10 mouse cellular contexts compared by ENCODE assay signal in the genomic region with DNA sequence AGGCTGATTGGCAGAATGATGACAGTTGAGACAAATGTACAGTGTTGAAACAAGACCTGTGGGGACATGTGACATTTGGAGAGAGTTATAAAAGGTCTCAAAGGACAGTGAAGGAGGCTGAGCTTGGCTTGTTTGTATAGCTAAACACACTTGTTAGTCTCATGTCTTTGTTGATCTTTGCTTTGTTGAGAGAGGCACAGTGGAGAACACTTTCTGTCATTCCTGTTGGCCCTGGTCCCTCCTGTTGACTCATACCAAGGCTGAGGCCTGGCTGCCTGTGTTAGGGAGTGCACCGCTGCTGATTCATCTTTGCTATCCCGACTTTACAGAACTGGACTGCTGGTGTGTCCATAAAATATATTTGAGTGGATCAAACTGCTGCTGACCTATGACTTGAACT. TPM values are rescaled to one million over a fixed set of nuclear protein-coding genes. Genes with fewer than 3 reads are reported as not detected.
A peak's percentile ranks its signal among the peaks of the same experiment; 100 is the strongest.
DNase-seq lines count a peak whose midpoint lies in the region; ATAC-seq and TF ChIP-seq lines count a peak whose summit lies in the region.
"Had no signal": no experiment of that assay in that cellular context is flagged by ENCODE, and none has a peak within 500 bp of the region (broad histone marks: within the 10 kb centered on the region; RNA-seq: fewer than 3 reads in every experiment).

No protein-coding gene starts in this region.

- H3K4me3 ChIP-seq in lung, postnatal 0 days (ENCODE audit: low read depth, low read length): no peak overlapping the region
- no peak overlapping the region for H3K4me3 ChIP-seq in lung, adult 2 months (replicated peaks; ENCODE audit: extremely low read depth, low read depth, low read length)
- no peak overlapping the region for H3K4me3 ChIP-seq in liver, embryonic 16.5 days (ENCODE audit: low read depth, low read length)
- H3K4me3 ChIP-seq: hindbrain, embryonic 15.5 days; limb, embryonic 15.5 days had no signal

- no peak overlapping the region for H3K27ac ChIP-seq in lung, postnatal 0 days (ENCODE audit: low read length)
- H3K27ac ChIP-seq in liver, embryonic 16.5 days (ENCODE audit: low read length): no peak overlapping the region
- H3K27ac ChIP-seq: hindbrain, embryonic 15.5 days; limb, embryonic 15.5 days had no signal

- H3K4me2 ChIP-seq in lung, postnatal 0 days (replicated peaks; ENCODE audit: low read depth, low read length): no peak overlapping the region
- H3K4me2 ChIP-seq in liver, embryonic 16.5 days (ENCODE audit: low read depth, low read length): no peak overlapping the region
- H3K4me2 ChIP-seq: hindbrain, embryonic 15.5 days; limb, embryonic 15.5 days had no signal

- H3K27me3 ChIP-seq in lung, postnatal 0 days (replicated peaks; ENCODE audit: insufficient read depth, low read length): no peaks in the 10 kb centered on the region
- H3K27me3 ChIP-seq in liver, embryonic 16.5 days (ENCODE audit: control insufficient read depth, insufficient read depth, low read depth, low read length): no peaks in the 10 kb centered on the region
- H3K27me3 ChIP-seq: hindbrain, embryonic 15.5 days; limb, embryonic 15.5 days had no signal

- TF ChIP-seq POLR2A in lung, adult 2 months (IDR thresholded peaks at IDR 0.05; ENCODE audit: borderline replicate concordance, extremely low read depth, low read depth, low read length): no peak

- peak; percentile 50 for DNase-seq in lung, postnatal 0 days (ENCODE audit: low spot score)
- no peak for DNase-seq in lung, adult 2 months
- DNase-seq in adrenal gland, postnatal 36 days: peak; percentile 85 to 86
- no peak for DNase-seq in left cerebral cortex, postnatal 4 days
- DNase-seq in cerebellum, adult 11 months: no peak
- no peak for DNase-seq in neural tube, embryonic 10.5 days (ENCODE audit: extremely low spot score, low spot score)
- DNase-seq: cerebellum, adult 9-10 months had no signal

- ATAC-seq in lung, postnatal 0 days: peak; percentile 52
- ATAC-seq in liver, embryonic 16.5 days (ENCODE audit: low read depth): peak; percentile 78

- intact Hi-C loops in left cerebral cortex, postnatal 4 days (cut with DNase I): no loop called here

- no peaks in the 10 kb centered on the region for H3K9me3 ChIP-seq in lung, postnatal 0 days (ENCODE audit: low read length)
- H3K9me3 ChIP-seq in liver, embryonic 16.5 days (replicated peaks; ENCODE audit: control insufficient read depth, low read length): no peaks in the 10 kb centered on the region
- H3K9me3 ChIP-seq: hindbrain, embryonic 15.5 days; limb, embryonic 15.5 days had no signal

- H3K9ac ChIP-seq in lung, postnatal 0 days (replicated peaks; ENCODE audit: low read depth): no peak overlapping the region
- no peak overlapping the region for H3K9ac ChIP-seq in liver, embryonic 16.5 days (ENCODE audit: low read depth, low read length)
- H3K9ac ChIP-seq: hindbrain, embryonic 15.5 days; limb, embryonic 15.5 days had no signal

- TF ChIP-seq EP300 in lung, postnatal 0 days (IDR thresholded peaks at IDR 0.05): no peak

- no peak for TF ChIP-seq CTCF in lung, postnatal 0 days (IDR thresholded peaks at IDR 0.05)
- no peak for TF ChIP-seq CTCF in lung, adult 2 months (IDR thresholded peaks at IDR 0.05; ENCODE audit: insufficient read depth, low read length)

- no peaks in the 10 kb centered on the region for H3K4me1 ChIP-seq in lung, postnatal 0 days (ENCODE audit: insufficient read depth, low read depth, low read length)
- peaks cover 5% of the 10 kb centered on the region for H3K4me1 ChIP-seq in lung, adult 2 months (ENCODE audit: control insufficient read depth, insufficient read depth, low read length)
- no peaks in the 10 kb centered on the region for H3K4me1 ChIP-seq in liver, embryonic 16.5 days (ENCODE audit: control insufficient read depth, low read depth, low read length)
- H3K4me1 ChIP-seq: hindbrain, embryonic 15.5 days had no signal

- 51% methylated on average over 2 of the region's 2 CpGs for WGBS in lung, postnatal 0 days
- WGBS in lung, adult 2 months: 56% methylated on average over 2 of the region's 2 CpGs
- WGBS in liver, embryonic 16.5 days (ENCODE audit: insufficient replicate concordance): 57% methylated on average over 2 of the region's 2 CpGs

- no peaks in the 10 kb centered on the region for H3K36me3 ChIP-seq in lung, postnatal 0 days (ENCODE audit: insufficient read depth, low read length)
- no peaks in the 10 kb centered on the region for H3K36me3 ChIP-seq in liver, embryonic 16.5 days (ENCODE audit: control insufficient read depth, insufficient read depth)
- H3K36me3 ChIP-seq: hindbrain, embryonic 15.5 days; limb, embryonic 15.5 days had no signal

RNA-seq across cellular contexts. Expression of gene Tlr2, which starts 23.6 kb away (rescaled TPM):
- 7.7 and 12.5 TPM in 2 replicates for polyA plus RNA-seq in lung, postnatal 0 days (2015; fragmentation: Nextera tagmentation; extraction: Ambion mirVana)
- polyA plus RNA-seq in lung, adult 2 months (2012; rRNA removed): 7.2 and 10.0 TPM in 2 replicates
- total RNA-seq in adrenal gland, postnatal 36 days (2021): 1 to 10 TPM; 3.4 to 3.8 TPM
- polyA plus RNA-seq in liver, embryonic 16.5 days (2015; fragmentation: Nextera tagmentation; extraction: Ambion mirVana): 2.5 and 3.0 TPM in 2 replicates
- total RNA-seq in left cerebral cortex, postnatal 4 days (2021): under 1 TPM; 0.44 to 0.60 TPM

Comparison
In these comparisons a context has a peak if more than half of its experiments do, and no peak if none do; other contexts are left out.
1. DNase-seq: peak in lung, postnatal 0 days (single experiment) and adrenal gland, postnatal 36 days (2 of 2); none in lung, adult 2 months (single experiment), left cerebral cortex, postnatal 4 days (single experiment), cerebellum, adult 11 months (single experiment) and neural tube, embryonic 10.5 days (single experiment).